Mouse (Mus musculus) limb, embryonic 10.5 days (tissue): ENCODE data around the gene Ccnb1. TPM values are rescaled to one million over a fixed set of nuclear protein-coding genes. Genes with fewer than 3 reads are reported as not detected.

ENCODE experiments used
- DNase-seq: peaks from one replicate; pipeline ENCODE4 v3.0.0-alpha.2; 2017; ENCODE audit warnings: low spot score
- H3K27ac ChIP-seq: fragments of 300-500 bp; sonication (generic); 2 replicates; pipeline ENCODE4 v1.5.1; 2016; ENCODE audit warnings: mild to moderate bottlenecking
- H3K27me3 ChIP-seq: fragments of 300-500 bp; sonication (generic); 2 replicates; pipeline ENCODE4 v1.6.1; 2016; ENCODE audit warnings: low read depth, mild to moderate bottlenecking; ENCODE audit not compliant: poor library complexity, severe bottlenecking
- H3K36me3 ChIP-seq: fragments of 300-500 bp; sonication (generic); 2 replicates; pipeline ENCODE4 v1.6.1; 2016; ENCODE audit warnings: mild to moderate bottlenecking, moderate library complexity
- H3K4me1 ChIP-seq: fragments of 300-500 bp; sonication (generic); 2 replicates; pipeline ENCODE4 v1.6.1; 2016
- H3K4me3 ChIP-seq: fragments of 300-500 bp; sonication (generic); 2 replicates; pipeline ENCODE4 v1.5.1; 2016; ENCODE audit warnings: mild to moderate bottlenecking, moderate library complexity
- H3K9me3 ChIP-seq: fragments of 300-500 bp; sonication (generic); replicated peaks from 2 replicates; pipeline ENCODE4 v1.6.1; 2016; ENCODE audit warnings: mild to moderate bottlenecking
- WGBS: fragments of 180-500 bp; shearing (Covaris S2); methylation state at CpG from one replicate; pipeline ENCODE4 v1.1.7; 2016; 5-methylcytosine and 5-hydroxymethylcytosine counted together
- polyA plus RNA-seq: library from polyadenylated mRNA; unstranded; fragments of >200 nt; fragmentation: Nextera tagmentation; extraction: Ambion mirVana; gene quantifications from 2 replicates; pipeline ENCODE4 v1.2.1, GENCODE M21; 2016

The Ccnb1 gene
- 406 and 409 TPM in 2 replicates for polyA plus RNA-seq

DNA sequence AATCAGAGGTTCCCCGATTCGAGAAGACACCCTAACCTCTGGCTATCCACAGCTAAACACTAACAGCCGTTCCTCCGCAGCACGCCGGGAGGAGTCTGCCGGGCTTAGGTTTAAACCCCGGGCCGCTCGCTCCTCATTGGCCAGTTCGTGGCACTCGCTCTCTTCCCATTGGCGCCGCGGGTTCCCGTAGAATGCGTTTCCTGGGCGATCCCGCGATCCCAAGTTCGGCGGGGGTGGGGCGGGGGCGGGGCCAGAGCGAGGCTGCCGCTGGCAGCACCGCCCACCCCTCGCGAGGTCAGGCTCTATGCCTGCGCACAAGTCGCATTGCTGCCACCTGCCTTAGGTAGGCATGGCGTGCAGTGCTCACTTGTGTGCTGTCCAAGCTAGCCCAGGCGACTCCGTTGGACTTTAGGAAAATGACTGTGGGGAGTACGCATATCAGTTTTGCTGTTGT is at the start of gene Ccnb1:
Gene Ccnb1 (minus strand): TSS at position 157 of the 454 bp plus-strand sequence.
- H3K36me3 ChIP-seq: peaks cover 38% of the 10 kb centered on the region
- WGBS: 1% methylated on average over 35 of the region's 35 CpGs
- H3K9me3 ChIP-seq: no peaks in the 10 kb centered on the region
- peak within 1 kb of the TSS; percentile 98 for H3K27ac ChIP-seq
- H3K4me1 ChIP-seq: peaks cover 17% of the 10 kb centered on the region
- H3K27me3 ChIP-seq: no peaks in the 10 kb centered on the region
- H3K4me3 ChIP-seq: peak within 1 kb of the TSS; percentile 95
- DNase-seq: peak; percentile 99

DNA sequence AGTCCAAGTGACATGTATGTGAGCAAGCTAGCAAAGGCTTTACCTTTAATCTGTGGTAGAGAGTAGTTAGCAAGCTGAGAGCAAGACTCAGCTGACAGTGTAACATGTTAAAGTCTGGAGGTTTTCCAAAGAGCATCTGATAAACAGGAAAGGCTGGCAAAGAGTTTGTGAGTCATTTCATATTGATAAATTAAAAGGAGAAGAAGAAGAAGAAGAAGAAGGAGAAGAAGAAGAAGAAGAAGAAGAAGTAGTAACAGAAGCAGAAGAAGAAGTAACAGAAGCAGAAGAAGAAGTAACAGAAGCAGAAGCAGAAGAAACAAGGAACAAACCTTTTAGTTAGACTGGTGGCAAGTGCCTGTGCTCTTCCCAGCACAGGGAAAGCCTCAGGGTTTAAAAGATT is 48.4 kb upstream of the Ccnb1 start:
- peaks cover 14% of the 10 kb centered on the region; the same call in 1 of the 2 replicates for H3K4me1 ChIP-seq
- no peaks in the 10 kb centered on the region for H3K9me3 ChIP-seq
- 0 out of 2 replicates have a peak, but pooled peaks cover 3% of the 10 kb centered on the region for H3K36me3 ChIP-seq
- no peaks in the 10 kb centered on the region for H3K27me3 ChIP-seq
- no peak for DNase-seq
- no peak overlapping the region for H3K27ac ChIP-seq
- no peak overlapping the region for H3K4me3 ChIP-seq

DNA sequence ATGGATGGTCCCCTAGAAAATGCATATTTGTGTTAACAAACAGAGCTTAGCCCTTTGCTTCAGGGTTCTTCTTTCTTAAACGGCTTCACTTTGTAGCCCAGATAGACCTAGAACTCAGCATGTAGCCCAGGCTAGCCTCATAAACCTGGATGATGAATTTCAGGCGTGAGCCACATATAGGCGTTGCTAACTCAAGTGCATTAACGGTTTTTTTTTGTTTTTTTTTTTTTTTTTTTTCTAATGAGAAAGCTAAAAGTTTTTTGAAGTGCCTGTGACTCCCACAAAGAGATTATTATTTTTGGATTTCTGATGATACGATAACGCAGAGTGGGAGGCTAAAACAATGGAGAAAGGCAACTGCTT is 47.3 kb upstream of the Ccnb1 start:
- DNase-seq: no peak
- no peaks in the 10 kb centered on the region for H3K9me3 ChIP-seq
- H3K27ac ChIP-seq: peak overlapping the region; percentile 93; the same call in 1 of the 2 replicates
- H3K4me1 ChIP-seq: peaks cover 14% of the 10 kb centered on the region; the same call in 1 of the 2 replicates
- WGBS: 60% methylated on average over 6 of the region's 6 CpGs
- H3K27me3 ChIP-seq: no peaks in the 10 kb centered on the region
- peak overlapping the region; percentile 98 for H3K4me3 ChIP-seq
- H3K36me3 ChIP-seq: 0 out of 2 replicates have a peak, but pooled peaks cover 3% of the 10 kb centered on the region

DNA sequence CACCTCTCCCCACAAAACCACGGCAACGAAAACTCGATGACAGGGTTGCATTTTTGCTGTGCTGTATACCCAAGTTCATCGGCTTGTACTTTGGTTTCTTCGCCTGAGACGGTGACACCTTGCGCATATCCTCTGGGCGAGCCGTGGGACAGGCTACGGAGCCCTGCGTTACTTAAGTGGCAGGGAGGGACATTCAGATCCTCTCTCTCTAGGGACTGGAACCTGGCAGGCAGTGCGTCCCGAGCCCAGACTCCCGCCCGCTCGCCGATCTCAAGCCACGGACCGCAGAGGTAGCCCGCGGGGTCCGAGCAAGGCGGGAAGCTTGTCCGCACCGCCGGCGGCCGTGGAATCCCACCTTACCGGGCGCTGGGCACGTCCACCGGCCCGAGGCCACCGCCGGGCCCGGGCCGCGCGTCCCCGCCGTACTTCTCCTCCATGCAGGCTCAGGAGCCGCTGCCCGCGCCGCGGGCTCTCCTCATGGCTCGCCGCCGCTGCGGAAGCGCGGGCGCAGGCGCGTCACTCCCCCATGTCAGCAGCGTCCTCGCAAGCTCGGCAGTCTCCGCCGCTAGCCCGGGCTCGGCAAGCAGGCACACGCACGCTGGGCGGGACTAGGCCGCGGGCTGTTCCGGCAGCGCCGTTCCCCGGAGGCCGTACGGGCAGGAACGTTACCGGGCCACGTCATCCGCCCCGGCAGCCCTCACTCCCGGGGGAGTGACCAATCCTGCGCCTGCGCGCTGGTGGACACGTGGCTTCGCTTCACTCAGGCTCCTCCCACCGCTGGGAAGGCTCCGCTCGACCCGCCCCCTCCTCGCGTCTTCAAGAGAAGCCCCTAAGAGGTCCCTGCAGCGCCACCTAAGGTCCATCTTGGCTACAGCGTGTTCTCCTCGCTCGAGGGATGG is 46.6 kb upstream of the Ccnb1 start, which contains the start of gene Slc30a5:
Gene Slc30a5 (minus strand): TSS at position 687 of the 899 bp plus-strand sequence.
- WGBS: under 1% methylated on average over 94 of the region's 94 CpGs
- peak within 1 kb of the TSS; percentile 98 for H3K4me3 ChIP-seq
- DNase-seq: peak; percentile 98
- no peaks in the 10 kb centered on the region for H3K9me3 ChIP-seq
- H3K27me3 ChIP-seq: no peaks in the 10 kb centered on the region
- peaks cover 14% of the 10 kb centered on the region; the same call in 1 of the 2 replicates for H3K4me1 ChIP-seq
- H3K27ac ChIP-seq: peak within 1 kb of the TSS; percentile 93
- H3K36me3 ChIP-seq: peaks cover 8% of the 10 kb centered on the region

- 9% methylated on average over 8 of the region's 8 CpGs for WGBS
- H3K9me3 ChIP-seq: no peaks in the 10 kb centered on the region
- DNase-seq: no peak
These were observed 45.8 kb upstream of the Ccnb1 start for GRCm38 (mm10) chr13:100832188-100832587.

GRCm38 (mm10) chr13:100831123-100831522 is 44.8 kb upstream of the Ccnb1 start:
- peaks cover 14% of the 10 kb centered on the region; the same call in 1 of the 2 replicates for H3K4me1 ChIP-seq
- H3K4me3 ChIP-seq: no peak overlapping the region
- WGBS: 90% methylated on average over 6 of the region's 6 CpGs
- H3K27me3 ChIP-seq: no peaks in the 10 kb centered on the region
- H3K27ac ChIP-seq: no peak overlapping the region
- H3K9me3 ChIP-seq: no peaks in the 10 kb centered on the region
- peaks cover 26% of the 10 kb centered on the region for H3K36me3 ChIP-seq
- DNase-seq: no peak

More at GRCm38 (mm10) chr13:100832188-100832587, 45.8 kb upstream of the Ccnb1 start:
- Histone ChIP-seq H3K36me3 (peaks cover 15% of the 10 kb centered on the region), H3K4me1 (peaks cover 14% of the 10 kb centered on the region; the same call in 1 of the 2 replicates), H3K4me3 (peak overlapping the region; percentile 98), H3K27ac (peak overlapping the region; percentile 93), H3K27me3 (no peaks in the 10 kb centered on the region)

GRCm38 (mm10) chr13:100825627-100826410 is 39.4 kb upstream of the Ccnb1 start:
- no peaks in the 10 kb centered on the region for H3K4me1 ChIP-seq
- H3K27me3 ChIP-seq: no peaks in the 10 kb centered on the region
- WGBS: 96% methylated on average over 9 of the region's 9 CpGs
- H3K4me3 ChIP-seq: no peak overlapping the region
- H3K27ac ChIP-seq: no peak overlapping the region
- no peaks in the 10 kb centered on the region for H3K9me3 ChIP-seq
- no peak for DNase-seq
- H3K36me3 ChIP-seq: peaks cover 78% of the 10 kb centered on the region

DNA sequence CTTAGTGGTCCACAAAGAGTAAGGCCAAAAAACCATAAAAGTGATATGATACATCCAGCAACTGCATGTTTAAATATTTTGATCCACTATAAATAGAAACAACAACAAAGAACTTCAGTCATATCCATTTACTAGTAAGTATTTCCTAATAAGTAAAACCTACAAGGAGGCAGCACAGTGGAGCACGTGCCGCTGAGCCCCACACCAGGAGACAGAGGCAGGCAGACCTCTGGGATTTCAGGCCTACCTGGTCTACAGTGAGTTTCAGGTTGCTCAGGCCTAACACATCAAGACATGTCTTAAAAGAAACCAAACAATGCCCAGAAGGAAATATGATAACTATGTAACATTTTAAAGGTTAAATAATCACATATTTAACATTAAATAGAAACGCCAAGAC is 38.5 kb upstream of the Ccnb1 start:
- DNase-seq: no peak
- Histone ChIP-seq H3K27me3 (no peaks in the 10 kb centered on the region), H3K9me3 (no peaks in the 10 kb centered on the region), H3K4me3 (no peak overlapping the region), H3K36me3 (peaks cover 84% of the 10 kb centered on the region), H3K27ac (no peak overlapping the region), H3K4me1 (no peaks in the 10 kb centered on the region)
- 96% methylated on average over 3 of the region's 3 CpGs for WGBS

DNA sequence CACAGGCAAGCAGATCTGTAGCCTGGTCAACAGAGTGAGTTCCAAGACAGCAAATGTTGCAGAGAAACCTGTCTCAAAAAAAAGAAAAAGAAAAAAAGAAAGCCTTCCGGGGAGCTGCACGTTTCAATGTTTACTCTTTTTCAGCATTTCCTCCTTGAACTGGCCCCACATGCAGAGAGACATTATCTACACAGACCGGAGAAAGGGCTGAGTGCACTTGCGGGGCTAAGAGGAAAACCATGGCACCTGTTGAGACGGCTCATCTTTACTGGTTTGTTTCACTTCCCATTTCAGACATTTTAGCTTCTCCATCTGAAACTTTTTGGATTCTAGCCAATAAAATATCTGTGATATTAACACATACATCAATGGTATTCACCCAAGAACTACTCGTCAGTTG is 37.9 kb upstream of the Ccnb1 start:
- Histone ChIP-seq H3K27ac (no peak overlapping the region), H3K4me1 (no peaks in the 10 kb centered on the region), H3K4me3 (no peak overlapping the region), H3K27me3 (no peaks in the 10 kb centered on the region), H3K36me3 (peaks cover 90% of the 10 kb centered on the region), H3K9me3 (no peaks in the 10 kb centered on the region)
- no peak for DNase-seq
- WGBS: 93% methylated on average over 6 of the region's 6 CpGs

DNA sequence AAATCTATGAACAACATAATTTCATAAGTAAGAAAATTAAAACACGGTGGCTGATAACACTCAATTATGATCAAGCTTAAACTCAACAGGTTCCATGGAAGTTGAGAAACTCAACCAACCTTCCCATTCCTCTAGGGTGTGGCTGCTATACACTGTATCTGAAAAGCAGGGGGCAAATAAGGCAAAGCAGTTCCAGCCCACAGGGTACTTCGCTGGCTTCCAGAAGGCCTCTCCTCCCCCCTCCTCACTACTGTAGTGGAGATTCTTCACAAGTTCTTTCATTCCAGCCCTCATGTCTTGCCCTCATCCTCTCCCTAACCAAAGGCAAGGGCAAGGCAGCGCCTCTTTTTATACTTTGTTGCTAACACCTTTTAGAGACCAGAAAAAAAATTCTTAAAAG is 37.5 kb upstream of the Ccnb1 start:
- Histone ChIP-seq H3K27ac (no peak overlapping the region), H3K36me3 (peaks cover 94% of the 10 kb centered on the region), H3K27me3 (no peaks in the 10 kb centered on the region), H3K4me1 (no peaks in the 10 kb centered on the region), H3K4me3 (no peak overlapping the region), H3K9me3 (no peaks in the 10 kb centered on the region)
- DNase-seq: no peak
- WGBS: 94% methylated on average over 3 of the region's 3 CpGs

- Histone ChIP-seq H3K36me3 (peaks cover 91% of the 10 kb centered on the region), H3K27me3 (no peaks in the 10 kb centered on the region), H3K27ac (no peak overlapping the region), H3K4me1 (no peaks in the 10 kb centered on the region), H3K9me3 (no peaks in the 10 kb centered on the region), H3K4me3 (no peak overlapping the region)
- DNase-seq: no peak
- WGBS: 95% methylated on average over 6 of the region's 6 CpGs
These were observed 28.1 kb upstream of the Ccnb1 start for GRCm38 (mm10) chr13:100814451-100814850.

DNA sequence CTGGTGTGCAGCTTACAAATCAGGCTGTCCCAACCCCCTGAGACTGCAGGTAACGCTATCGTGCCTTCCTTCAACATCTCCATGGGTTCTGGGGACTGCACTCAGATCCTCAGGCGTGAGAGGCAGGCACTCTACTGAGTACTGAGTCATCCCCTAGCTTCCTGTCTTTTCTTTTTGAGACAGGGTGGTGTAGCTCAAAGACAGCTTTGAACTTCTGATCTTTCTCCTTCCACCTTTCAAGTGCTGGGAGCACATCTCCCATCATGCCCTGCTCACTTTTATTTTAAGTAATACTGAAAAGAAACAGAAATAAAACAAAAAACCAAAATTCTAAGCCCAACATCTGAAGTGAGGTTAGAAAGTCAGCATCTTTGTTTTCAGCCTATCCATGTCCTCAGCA is 19.4 kb upstream of the Ccnb1 start:
- no peak for DNase-seq
- peaks cover 91% of the 10 kb centered on the region for H3K36me3 ChIP-seq
- WGBS: 95% methylated on average over 3 of the region's 3 CpGs
- H3K4me1 ChIP-seq: no peaks in the 10 kb centered on the region
- H3K27ac ChIP-seq: no peak overlapping the region
- H3K9me3 ChIP-seq: no peaks in the 10 kb centered on the region
- no peaks in the 10 kb centered on the region for H3K27me3 ChIP-seq
- no peak overlapping the region for H3K4me3 ChIP-seq

DNA sequence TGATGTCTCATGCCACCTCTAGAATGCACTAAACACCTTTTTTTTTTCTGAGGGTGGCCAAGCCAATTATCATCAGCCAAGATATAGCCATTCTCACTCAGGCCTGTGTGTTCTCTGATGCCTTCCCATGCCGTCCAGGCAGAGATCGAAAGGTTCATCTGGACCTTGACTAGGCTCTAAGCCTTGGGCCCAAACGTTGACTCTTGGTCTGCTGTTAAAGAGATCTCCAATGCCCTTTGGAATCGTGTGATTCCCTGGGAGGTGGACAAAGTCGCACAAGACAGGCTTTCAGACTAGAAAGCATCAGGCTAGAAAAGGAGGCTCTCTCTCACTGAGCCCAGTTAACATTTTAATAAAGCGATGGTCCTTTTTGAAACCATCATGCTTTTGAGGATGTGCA is 10.8 kb upstream of the Ccnb1 start:
- no peaks in the 10 kb centered on the region for H3K27me3 ChIP-seq
- H3K27ac ChIP-seq: no peak overlapping the region
- no peak for DNase-seq
- H3K4me3 ChIP-seq: no peak overlapping the region
- no peaks in the 10 kb centered on the region for H3K4me1 ChIP-seq
- 90% methylated on average over 6 of the region's 6 CpGs for WGBS
- H3K9me3 ChIP-seq: no peaks in the 10 kb centered on the region
- peaks cover 24% of the 10 kb centered on the region for H3K36me3 ChIP-seq
